Mouse (Mus musculus): ENCODE measurements around the gene Unc13c. TPM values are rescaled to one million over a fixed set of nuclear protein-coding genes. Genes with fewer than 3 reads are reported as not detected.

Gene Unc13c
- polyA plus RNA-seq, 1 experiment from 2014 or later: 2.6 TPM

GRCm38 (mm10) chr9:73638119-73638518, 330.6 kb downstream of the Unc13c start:
- Histone ChIP-seq H3K4me1 (replicated peaks) (no peaks in the 10 kb centered on the region), H3K27me3 (replicated peaks) (no peaks in the 10 kb centered on the region), H3K9me3 (replicated peaks) (no peaks in the 10 kb centered on the region), H3K27ac (ENCODE audit: poor library complexity, severe bottlenecking) (no peak overlapping the region), H3K4me3 (no peak overlapping the region), H3K9ac (no peak overlapping the region), H3K36me3 (no peaks in the 10 kb centered on the region), H3K4me2 (no peak overlapping the region)
- WGBS: 87% methylated on average over 1 of the region's 1 CpGs
- ATAC-seq (ENCODE audit: insufficient number of reproducible peaks, low FRiP score): no peak

- H3K27me3 ChIP-seq (replicated peaks): no peaks in the 10 kb centered on the region
- no peak overlapping the region for H3K27ac ChIP-seq (ENCODE audit: poor library complexity, severe bottlenecking)
- ATAC-seq (ENCODE audit: insufficient number of reproducible peaks, low FRiP score): no peak
- H3K36me3 ChIP-seq: no peaks in the 10 kb centered on the region
- 74% methylated on average over 1 of the region's 1 CpGs for WGBS
- H3K4me1 ChIP-seq (replicated peaks): no peaks in the 10 kb centered on the region
- no peak overlapping the region for H3K4me3 ChIP-seq
- no peak overlapping the region for H3K9ac ChIP-seq
- H3K9me3 ChIP-seq (replicated peaks): no peaks in the 10 kb centered on the region
- H3K4me2 ChIP-seq: no peak overlapping the region
These were observed 343.6 kb downstream of the Unc13c start for GRCm38 (mm10) chr9:73625171-73625570.

DNA sequence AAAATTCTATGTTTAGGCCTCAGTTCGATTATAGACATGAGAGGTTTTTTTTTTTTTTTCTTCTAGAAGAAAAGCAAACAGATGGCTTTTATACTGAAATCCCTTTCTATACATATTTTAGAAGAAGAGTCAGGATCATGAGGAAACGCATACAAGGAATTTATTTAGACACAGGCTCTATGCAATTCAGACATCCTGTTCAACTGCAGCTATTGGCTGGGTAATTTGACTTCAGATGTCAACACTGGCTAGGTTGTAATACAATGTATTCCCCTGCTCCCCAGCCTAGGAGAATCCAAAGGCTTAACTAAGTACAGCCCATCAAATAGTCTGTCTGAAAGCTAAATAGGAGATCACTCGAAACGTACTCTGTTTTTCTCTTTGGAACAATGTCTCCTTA, 355.9 kb downstream of the Unc13c start:
- WGBS: 76% methylated on average over 4 of the region's 4 CpGs
- Histone ChIP-seq H3K27me3 (replicated peaks) (no peaks in the 10 kb centered on the region), H3K36me3 (0 out of 2 replicates have a peak, but pooled peaks cover 2% of the 10 kb centered on the region), H3K27ac (ENCODE audit: poor library complexity, severe bottlenecking) (no peak overlapping the region), H3K4me3 (no peak overlapping the region), H3K4me2 (no peak overlapping the region), H3K9me3 (replicated peaks) (no peaks in the 10 kb centered on the region), H3K4me1 (replicated peaks) (no peaks in the 10 kb centered on the region), H3K9ac (no peak overlapping the region)
- ATAC-seq (ENCODE audit: insufficient number of reproducible peaks, low FRiP score): no peak

- Histone ChIP-seq H3K4me1 (replicated peaks) (no peaks in the 10 kb centered on the region), H3K4me2 (no peak overlapping the region), H3K27me3 (replicated peaks) (no peaks in the 10 kb centered on the region), H3K9ac (no peak overlapping the region), H3K36me3 (no peaks in the 10 kb centered on the region), H3K9me3 (replicated peaks) (no peaks in the 10 kb centered on the region), H3K4me3 (no peak overlapping the region), H3K27ac (ENCODE audit: poor library complexity, severe bottlenecking) (no peak overlapping the region)
- 52% methylated on average over 1 of the region's 1 CpGs for WGBS
- ATAC-seq (ENCODE audit: insufficient number of reproducible peaks, low FRiP score): no peak
These were observed 364.8 kb downstream of the Unc13c start for GRCm38 (mm10) chr9:73603921-73604320.

DNA sequence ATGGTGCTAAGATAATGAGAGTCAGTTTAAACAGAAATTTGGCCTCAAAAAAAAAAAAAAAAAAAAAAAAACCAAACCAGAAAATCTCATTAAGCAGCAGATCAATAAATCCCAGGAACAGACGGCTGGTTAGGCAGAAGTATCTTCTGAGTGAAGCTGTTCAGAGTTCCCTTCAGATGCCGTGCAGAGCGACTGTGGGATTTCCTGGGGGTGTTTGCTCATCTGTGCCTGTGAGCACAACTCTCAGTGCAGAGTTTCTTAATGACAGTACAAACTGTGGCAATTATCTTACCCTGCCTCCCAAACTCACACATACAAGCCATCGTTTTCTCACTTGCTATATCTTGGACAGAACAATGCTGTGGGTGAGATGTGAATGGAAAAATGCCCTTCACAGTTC, 403.2 kb downstream of the Unc13c start:
- Histone ChIP-seq H3K4me1 (replicated peaks) (peaks cover 6% of the 10 kb centered on the region; the same call in 1 of the 2 replicates), H3K36me3 (0 out of 2 replicates have a peak, but pooled peaks cover 6% of the 10 kb centered on the region), H3K4me2 (no peak overlapping the region), H3K27me3 (replicated peaks) (no peaks in the 10 kb centered on the region), H3K9me3 (replicated peaks) (peaks cover 5% of the 10 kb centered on the region), H3K27ac (ENCODE audit: poor library complexity, severe bottlenecking) (no peak overlapping the region), H3K9ac (no peak overlapping the region), H3K4me3 (no peak overlapping the region)
- 44% methylated on average over 4 of the region's 4 CpGs for WGBS
- no peak for ATAC-seq (ENCODE audit: insufficient number of reproducible peaks, low FRiP score)

GRCm38 (mm10) chr9:73560037-73560436, 408.7 kb downstream of the Unc13c start:
- no peak overlapping the region for H3K4me2 ChIP-seq
- peak; percentile 29; the same call in 1 of the 2 replicates for ATAC-seq (ENCODE audit: insufficient number of reproducible peaks, low FRiP score)
- no peaks in the 10 kb centered on the region for H3K27me3 ChIP-seq (replicated peaks)
- H3K9me3 ChIP-seq (replicated peaks): peaks cover 4% of the 10 kb centered on the region
- no peak overlapping the region for H3K4me3 ChIP-seq
- H3K27ac ChIP-seq (ENCODE audit: poor library complexity, severe bottlenecking): peak overlapping the region; percentile 51; the same call in 1 of the 2 replicates
- 19% methylated on average over 5 of the region's 5 CpGs for WGBS
- H3K4me1 ChIP-seq (replicated peaks): peaks cover 11% of the 10 kb centered on the region
- no peak overlapping the region for H3K9ac ChIP-seq
- no peaks in the 10 kb centered on the region for H3K36me3 ChIP-seq

DNA sequence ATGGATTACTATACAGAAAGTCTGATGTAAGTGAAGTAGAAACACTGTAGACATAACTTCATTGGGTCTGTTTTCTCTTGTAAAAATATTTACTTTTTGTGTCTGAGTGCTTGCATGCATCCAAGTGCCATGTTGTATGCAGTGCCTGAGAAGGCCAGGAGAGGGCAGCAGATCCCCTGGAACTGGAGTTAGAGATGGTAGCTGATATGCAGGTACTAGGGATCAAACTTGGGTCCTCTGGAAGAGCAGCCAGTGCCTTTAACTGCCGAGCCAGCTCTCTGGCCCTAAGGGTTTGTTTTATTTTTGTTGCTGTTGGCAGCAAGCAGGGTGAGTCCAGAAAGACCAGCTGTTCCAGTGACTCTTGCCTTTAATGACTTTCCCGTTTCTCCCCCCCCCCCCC, 411.0 kb downstream of the Unc13c start:
- WGBS: 62% methylated on average over 2 of the region's 2 CpGs

GRCm38 (mm10) chr9:73555354-73555753, 413.4 kb downstream of the Unc13c start:
- H3K27ac ChIP-seq (ENCODE audit: poor library complexity, severe bottlenecking): no peak overlapping the region
- H3K27me3 ChIP-seq (replicated peaks): no peaks in the 10 kb centered on the region
- H3K4me2 ChIP-seq: no peak overlapping the region
- H3K9ac ChIP-seq: no peak overlapping the region
- ATAC-seq (ENCODE audit: insufficient number of reproducible peaks, low FRiP score): no peak
- H3K36me3 ChIP-seq: no peaks in the 10 kb centered on the region
- peaks cover 4% of the 10 kb centered on the region for H3K9me3 ChIP-seq (replicated peaks)
- 84% methylated on average over 6 of the region's 6 CpGs for WGBS
- H3K4me3 ChIP-seq: no peak overlapping the region
- peaks cover 13% of the 10 kb centered on the region for H3K4me1 ChIP-seq (replicated peaks)

More for the DNA sequence above, 411.0 kb downstream of the Unc13c start:
- ATAC-seq (ENCODE audit: insufficient number of reproducible peaks, low FRiP score): no peak
- Histone ChIP-seq H3K9me3 (replicated peaks) (peaks cover 4% of the 10 kb centered on the region), H3K4me2 (no peak overlapping the region), H3K4me1 (replicated peaks) (peaks cover 8% of the 10 kb centered on the region), H3K4me3 (no peak overlapping the region), H3K27ac (ENCODE audit: poor library complexity, severe bottlenecking) (no peak overlapping the region), H3K27me3 (replicated peaks) (no peaks in the 10 kb centered on the region), H3K9ac (no peak overlapping the region), H3K36me3 (no peaks in the 10 kb centered on the region)

GRCm38 (mm10) chr9:73472568-73472967, 496.2 kb downstream of the Unc13c start:
- 27% methylated on average over 3 of the region's 3 CpGs for WGBS
- H3K4me2 ChIP-seq: no peak overlapping the region

GRCm38 (mm10) chr9:73462027-73462426, 506.7 kb downstream of the Unc13c start:
- Histone ChIP-seq H3K9me3 (replicated peaks) (peaks cover 1% of the 10 kb centered on the region; the same call in 1 of the 2 replicates), H3K36me3 (no peaks in the 10 kb centered on the region), H3K4me1 (replicated peaks) (no peaks in the 10 kb centered on the region), H3K9ac (no peak overlapping the region), H3K4me2 (no peak overlapping the region), H3K27ac (ENCODE audit: poor library complexity, severe bottlenecking) (no peak overlapping the region), H3K4me3 (no peak overlapping the region), H3K27me3 (replicated peaks) (no peaks in the 10 kb centered on the region)
- no peak for ATAC-seq (ENCODE audit: insufficient number of reproducible peaks, low FRiP score)
- WGBS: 63% methylated on average over 2 of the region's 2 CpGs

More at GRCm38 (mm10) chr9:73472568-73472967, 496.2 kb downstream of the Unc13c start:
- no peak overlapping the region for H3K27ac ChIP-seq (ENCODE audit: poor library complexity, severe bottlenecking)
- H3K27me3 ChIP-seq (replicated peaks): no peaks in the 10 kb centered on the region
- H3K36me3 ChIP-seq: no peaks in the 10 kb centered on the region
- no peak for ATAC-seq (ENCODE audit: insufficient number of reproducible peaks, low FRiP score)
- no peaks in the 10 kb centered on the region for H3K4me1 ChIP-seq (replicated peaks)
- no peak overlapping the region for H3K4me3 ChIP-seq
- no peaks in the 10 kb centered on the region for H3K9me3 ChIP-seq (replicated peaks)
- H3K9ac ChIP-seq: no peak overlapping the region

GRCm38 (mm10) chr9:73450009-73450408, 518.8 kb downstream of the Unc13c start:
- H3K4me3 ChIP-seq: no peak overlapping the region
- H3K36me3 ChIP-seq: no peaks in the 10 kb centered on the region
- no peak overlapping the region for H3K4me2 ChIP-seq
- H3K9me3 ChIP-seq (replicated peaks): no peaks in the 10 kb centered on the region
- H3K9ac ChIP-seq: no peak overlapping the region
- no peak overlapping the region for H3K27ac ChIP-seq (ENCODE audit: poor library complexity, severe bottlenecking)
- no peaks in the 10 kb centered on the region for H3K27me3 ChIP-seq (replicated peaks)
- WGBS: 77% methylated on average over 6 of the region's 6 CpGs
- no peaks in the 10 kb centered on the region for H3K4me1 ChIP-seq (replicated peaks)
- ATAC-seq (ENCODE audit: insufficient number of reproducible peaks, low FRiP score): no peak

GRCm38 (mm10) chr9:73449216-73449615, 519.5 kb downstream of the Unc13c start:
- no peak overlapping the region for H3K4me3 ChIP-seq
- no peak overlapping the region for H3K9ac ChIP-seq
- H3K36me3 ChIP-seq: no peaks in the 10 kb centered on the region
- no peaks in the 10 kb centered on the region for H3K4me1 ChIP-seq (replicated peaks)
- no peak overlapping the region for H3K4me2 ChIP-seq
- H3K27ac ChIP-seq (ENCODE audit: poor library complexity, severe bottlenecking): no peak overlapping the region
- no peaks in the 10 kb centered on the region for H3K27me3 ChIP-seq (replicated peaks)
- ATAC-seq (ENCODE audit: insufficient number of reproducible peaks, low FRiP score): no peak
- no peaks in the 10 kb centered on the region for H3K9me3 ChIP-seq (replicated peaks)
